Mouse (Mus musculus) erythroblast, embryonic 14.5 days (primary cell): ENCODE measurements around the gene Hfe2. TPM values are rescaled to one million over a fixed set of nuclear protein-coding genes. Genes with fewer than 3 reads are reported as not detected.

Experiments
- H3K27me3 ChIP-seq: 2 replicates; pipeline ENCODE4 v1.6.1; 2012; ENCODE audit warnings: inconsistent platforms; ENCODE audit not compliant: control insufficient read depth
- H3K36me3 ChIP-seq: 2 replicates; pipeline ENCODE4 v1.6.1; 2012; ENCODE audit warnings: mild to moderate bottlenecking, inconsistent platforms; ENCODE audit not compliant: control insufficient read depth
- H3K4me1 ChIP-seq: 2 replicates; pipeline ENCODE4 v1.6.1; 2012; ENCODE audit warnings: inconsistent platforms; ENCODE audit not compliant: control insufficient read depth
- H3K4me3 ChIP-seq: replicated peaks from 2 replicates; pipeline ENCODE3; 2012; ENCODE audit warnings: moderate library complexity, mild to moderate bottlenecking, inconsistent platforms
- H3K9me3 ChIP-seq: 2 replicates; pipeline ENCODE4 v1.6.1; 2012; ENCODE audit warnings: low read length, inconsistent platforms, mixed read lengths; ENCODE audit not compliant: control insufficient read depth
- GATA1 ChIP-seq: IDR thresholded peaks from 2 replicates; pipeline ENCODE4 v1.6.1; 2012; ENCODE audit warnings: low read length, inconsistent platforms, mixed read lengths
- TAL1 ChIP-seq: IDR thresholded peaks from 3 replicates; pipeline ENCODE4 v1.6.1; 2012; ENCODE audit warnings: low read length, inconsistent platforms, mixed read lengths
- polyA plus RNA-seq: library from polyadenylated mRNA; stranded (reverse); fragments of >175 nt; gene quantifications from 2 replicates; pipeline ENCODE4 v1.2.3, GENCODE M21; 2012

Gene Hfe2
- polyA plus RNA-seq, 1 experiment, result not detected

DNA sequence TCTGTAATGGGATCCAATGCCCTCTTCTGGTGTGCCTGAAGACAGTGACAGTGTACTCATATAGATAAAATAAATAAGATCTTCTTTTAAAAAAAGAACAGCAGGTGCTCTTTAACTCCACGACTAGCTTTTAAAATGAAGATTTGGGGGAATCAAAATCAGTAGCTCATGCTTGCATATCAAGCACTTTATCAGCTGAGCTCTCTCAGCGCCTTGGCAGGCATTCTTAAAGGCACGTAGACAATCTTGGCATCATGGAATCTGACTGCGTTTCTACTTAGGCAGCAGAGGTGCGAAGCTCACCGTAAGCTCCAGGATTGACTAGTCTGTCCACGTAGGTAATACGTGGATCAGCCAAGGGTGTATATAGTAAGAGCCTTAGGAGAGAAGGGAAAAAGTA is 17.6 kb downstream of the Hfe2 start:
- peaks cover 4% of the 10 kb centered on the region for H3K4me1 ChIP-seq
- TF ChIP-seq TAL1 (no peak), GATA1 (no peak)
- H3K9me3 ChIP-seq, result no peaks in the 10 kb centered on the region
- H3K36me3 ChIP-seq, result no peaks in the 10 kb centered on the region
- H3K27me3 ChIP-seq, result peaks cover 6% of the 10 kb centered on the region
- H3K4me3 ChIP-seq, result no peak overlapping the region

DNA sequence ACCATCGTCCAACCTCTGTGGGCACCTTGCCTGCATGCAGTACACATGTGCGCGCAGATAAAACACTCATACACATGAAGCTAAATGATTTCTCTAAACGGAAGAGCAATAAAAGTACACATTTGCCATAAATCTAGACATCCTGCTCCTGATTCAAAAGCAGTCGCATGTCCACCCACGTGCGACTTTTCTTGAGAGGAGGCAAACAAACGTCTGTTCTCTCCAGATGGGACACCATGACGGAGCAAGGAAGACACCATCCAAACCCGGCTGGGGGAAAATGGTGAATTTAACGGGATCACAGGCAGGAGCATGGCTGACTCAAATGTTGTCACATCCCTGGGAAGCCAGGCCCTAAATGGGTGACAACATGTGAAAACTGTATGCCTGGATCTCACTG is 18.4 kb downstream of the Hfe2 start:
- H3K36me3 ChIP-seq, result no peaks in the 10 kb centered on the region
- no peak overlapping the region for H3K4me3 ChIP-seq
- H3K4me1 ChIP-seq, result peaks cover 6% of the 10 kb centered on the region
- peaks cover 6% of the 10 kb centered on the region for H3K27me3 ChIP-seq
- no peak for TF ChIP-seq TAL1
- TF ChIP-seq GATA1, result no peak
- no peaks in the 10 kb centered on the region for H3K9me3 ChIP-seq

DNA sequence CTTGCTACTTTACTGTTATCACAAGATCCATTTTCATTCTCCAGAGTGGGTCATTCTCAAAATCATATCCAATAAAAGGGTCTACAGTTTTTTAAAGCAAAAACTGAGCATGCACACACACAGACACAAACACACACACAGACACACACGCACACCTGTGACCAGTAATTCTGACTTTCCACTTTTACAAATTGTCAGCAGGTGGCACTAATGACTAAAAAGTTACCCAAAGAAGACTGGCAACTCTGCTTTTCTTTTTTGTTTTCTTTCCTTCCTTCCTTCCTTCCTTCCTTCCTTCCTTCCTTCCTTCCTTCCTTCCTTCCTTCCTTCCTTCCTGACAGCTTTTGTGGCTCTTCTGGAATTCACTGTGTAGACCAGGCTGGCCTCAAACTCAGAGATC is 20.6 kb downstream of the Hfe2 start:
- TF ChIP-seq GATA1 (no peak), TAL1 (no peak)
- H3K36me3 ChIP-seq, result no peaks in the 10 kb centered on the region
- peaks cover 6% of the 10 kb centered on the region for H3K4me1 ChIP-seq
- no peaks in the 10 kb centered on the region for H3K9me3 ChIP-seq
- no peak overlapping the region for H3K4me3 ChIP-seq
- peaks cover 6% of the 10 kb centered on the region for H3K27me3 ChIP-seq

DNA sequence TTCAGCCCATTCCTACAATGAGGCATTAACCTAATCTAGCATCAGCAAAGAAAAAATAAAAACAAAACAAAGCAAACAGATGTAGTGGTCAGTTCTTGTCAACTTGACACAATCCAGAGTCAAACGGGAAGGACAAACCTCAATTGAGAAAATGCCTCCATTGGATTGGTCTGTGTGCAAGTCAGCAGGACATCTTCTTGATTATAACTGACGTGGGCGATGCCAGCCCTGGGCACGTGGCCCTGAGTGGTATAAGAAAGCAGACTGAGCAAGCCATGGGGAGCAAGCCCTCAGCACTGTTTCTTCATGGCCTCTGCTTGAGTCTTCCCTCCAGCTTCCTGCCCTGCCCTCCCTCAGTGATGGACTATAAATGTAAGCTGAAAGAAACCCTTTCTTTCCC is 21.9 kb downstream of the Hfe2 start:
- TF ChIP-seq GATA1, result no peak
- TF ChIP-seq TAL1, result no peak
- Histone ChIP-seq H3K36me3 (no peaks in the 10 kb centered on the region), H3K27me3 (peaks cover 4% of the 10 kb centered on the region), H3K4me1 (peaks cover 6% of the 10 kb centered on the region), H3K4me3 (no peak overlapping the region), H3K9me3 (no peaks in the 10 kb centered on the region)

DNA sequence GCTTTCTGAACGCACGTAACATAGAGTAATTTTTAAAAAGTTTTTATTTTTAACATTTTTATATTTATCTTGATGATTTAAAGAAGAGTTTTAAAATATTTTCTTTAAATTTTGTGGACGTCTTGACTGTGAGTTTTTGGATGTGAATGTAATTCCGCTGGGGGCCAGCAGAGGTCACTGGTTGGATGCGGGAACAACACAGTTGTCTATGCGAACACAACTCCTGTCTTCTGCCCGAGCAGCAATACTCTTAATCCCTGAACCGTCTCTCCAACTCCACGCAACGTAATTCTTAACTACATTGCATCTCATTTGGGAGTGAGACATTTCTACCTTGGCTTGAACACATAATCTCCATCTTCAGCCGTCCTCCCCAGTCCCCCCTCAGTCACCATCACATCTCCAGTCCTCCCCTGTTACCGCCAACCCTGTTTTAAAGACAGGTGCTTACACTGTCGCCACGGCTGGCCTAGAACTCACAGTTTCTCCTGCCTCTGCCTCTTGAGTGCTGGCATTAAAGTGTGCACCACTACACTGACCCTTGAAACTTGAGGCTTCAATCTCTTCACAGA is 22.5 kb downstream of the Hfe2 start:
- Histone ChIP-seq H3K4me3 (no peak overlapping the region), H3K4me1 (peaks cover 6% of the 10 kb centered on the region)

DNA sequence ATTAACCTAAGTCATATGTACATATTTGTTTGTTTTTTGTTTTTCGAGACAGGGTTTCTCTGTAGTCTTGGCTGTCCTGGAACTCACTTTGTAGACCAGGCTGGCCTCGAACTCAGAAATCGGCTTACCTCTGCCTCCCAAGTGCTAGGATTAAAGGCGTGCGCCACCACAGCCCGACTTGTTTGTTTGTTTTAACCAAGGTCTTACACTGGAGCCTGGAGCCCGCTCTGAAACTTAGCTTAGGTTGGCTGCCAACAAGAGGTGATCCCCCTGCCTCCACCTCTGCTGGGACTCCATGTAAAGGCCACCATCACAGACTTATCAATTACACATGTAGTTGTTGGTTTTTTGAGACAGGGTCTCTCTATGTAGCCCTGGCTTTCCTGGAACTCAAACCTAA is 23.9 kb downstream of the Hfe2 start:
- Histone ChIP-seq H3K27me3 (peaks cover 2% of the 10 kb centered on the region; the same call in 1 of the 2 replicates), H3K4me3 (no peak overlapping the region), H3K9me3 (no peaks in the 10 kb centered on the region), H3K36me3 (no peaks in the 10 kb centered on the region), H3K4me1 (peaks cover 7% of the 10 kb centered on the region)
- TF ChIP-seq TAL1 (no peak), GATA1 (no peak)

More for the DNA sequence above, 22.5 kb downstream of the Hfe2 start:
- no peaks in the 10 kb centered on the region for H3K9me3 ChIP-seq
- TF ChIP-seq GATA1, result no peak
- no peak for TF ChIP-seq TAL1
- peaks cover 5% of the 10 kb centered on the region for H3K27me3 ChIP-seq
- H3K36me3 ChIP-seq, result no peaks in the 10 kb centered on the region

DNA sequence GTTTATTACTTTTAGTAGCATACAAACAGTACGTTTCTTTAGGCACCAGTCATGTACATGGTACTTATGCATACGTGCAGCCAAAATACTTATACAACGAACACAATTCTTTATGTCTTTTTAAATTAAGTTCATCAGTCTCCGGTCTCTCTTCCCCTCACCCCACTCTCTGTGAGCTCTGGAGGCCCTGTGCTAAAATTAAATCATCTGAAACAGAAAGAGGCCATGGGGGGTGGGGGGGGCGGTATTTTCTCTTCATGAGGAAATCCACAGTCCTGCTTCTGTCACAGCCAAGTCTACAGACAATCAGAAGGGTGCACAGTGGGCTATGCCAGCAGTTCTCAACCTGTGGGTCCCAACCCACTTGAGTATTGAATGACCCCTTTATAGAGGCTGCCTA is 24.4 kb downstream of the Hfe2 start:
- Histone ChIP-seq H3K9me3 (no peaks in the 10 kb centered on the region), H3K4me3 (no peak overlapping the region), H3K36me3 (no peaks in the 10 kb centered on the region), H3K27me3 (peaks cover 2% of the 10 kb centered on the region; the same call in 1 of the 2 replicates), H3K4me1 (peaks cover 8% of the 10 kb centered on the region)
- no peak for TF ChIP-seq GATA1
- no peak for TF ChIP-seq TAL1

DNA sequence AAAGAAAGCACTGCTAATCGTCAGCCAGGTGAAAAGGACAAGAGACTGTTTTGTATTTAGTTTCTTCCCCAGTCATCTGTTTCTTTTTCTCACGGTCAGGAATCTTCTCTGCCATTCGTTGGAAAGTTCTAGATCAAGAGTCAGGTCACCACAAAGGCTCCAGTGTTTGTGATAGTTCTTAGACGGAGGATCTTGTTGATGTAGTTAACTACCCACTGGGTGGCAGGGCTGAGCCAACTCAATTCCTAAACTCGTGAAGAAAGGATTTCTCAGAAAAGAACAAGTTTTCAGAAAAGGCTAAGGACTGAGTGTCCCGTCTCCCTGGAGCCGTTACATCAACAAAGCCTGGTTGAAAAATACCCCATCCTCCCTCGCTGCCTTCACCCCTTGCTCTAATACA is 26.2 kb downstream of the Hfe2 start:
- no peaks in the 10 kb centered on the region for H3K9me3 ChIP-seq
- TF ChIP-seq GATA1 (no peak), TAL1 (no peak)
- H3K4me3 ChIP-seq, result no peak overlapping the region
- H3K4me1 ChIP-seq, result peaks cover 10% of the 10 kb centered on the region
- H3K27me3 ChIP-seq, result peaks cover 2% of the 10 kb centered on the region; the same call in 1 of the 2 replicates
- no peaks in the 10 kb centered on the region for H3K36me3 ChIP-seq

DNA sequence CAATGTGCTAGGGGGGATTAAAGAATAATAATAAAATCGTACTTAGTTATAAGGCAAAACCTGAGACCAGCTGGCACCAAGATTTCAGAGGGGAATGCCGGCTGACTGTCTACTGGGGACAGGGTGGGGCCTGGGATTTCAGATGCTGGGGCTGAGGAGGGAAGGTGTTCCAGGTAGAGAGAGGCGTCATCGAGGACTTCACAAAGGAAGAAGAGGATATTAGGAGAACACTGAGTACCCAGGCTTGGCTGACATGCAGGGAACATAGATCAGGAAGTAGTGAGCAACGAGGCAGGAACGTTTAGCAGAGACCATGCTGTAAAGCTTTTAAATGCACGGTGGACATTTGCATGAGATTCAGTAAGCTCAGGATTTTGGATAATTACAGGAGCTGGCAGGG is 26.9 kb downstream of the Hfe2 start:
- TF ChIP-seq TAL1 (no peak), GATA1 (no peak)
- peaks cover 2% of the 10 kb centered on the region; the same call in 1 of the 2 replicates for H3K27me3 ChIP-seq
- H3K36me3 ChIP-seq, result no peaks in the 10 kb centered on the region
- H3K4me3 ChIP-seq, result no peak overlapping the region
- peaks cover 16% of the 10 kb centered on the region for H3K4me1 ChIP-seq
- no peaks in the 10 kb centered on the region for H3K9me3 ChIP-seq

DNA sequence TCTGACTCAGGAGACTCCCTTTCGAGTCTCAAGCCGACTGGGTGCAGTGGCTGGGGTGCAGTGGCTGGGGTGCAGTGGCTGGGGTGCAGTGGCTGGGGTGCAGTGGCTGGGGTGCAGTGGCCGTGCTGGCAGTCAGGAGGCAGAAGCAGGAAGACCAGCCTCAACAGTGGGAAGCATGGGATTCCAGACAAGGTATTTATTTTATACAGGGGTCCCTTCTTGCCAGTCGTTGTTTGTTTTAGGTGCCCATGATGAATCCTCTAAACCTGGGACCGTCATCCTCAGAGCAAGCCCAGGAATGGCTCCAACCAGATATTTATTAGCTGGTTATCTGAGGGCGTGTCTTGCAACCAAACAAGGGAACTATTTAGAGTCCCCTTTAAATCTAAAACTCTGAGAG is 28.6 kb downstream of the Hfe2 start:
- H3K27me3 ChIP-seq, result peaks cover 2% of the 10 kb centered on the region; the same call in 1 of the 2 replicates
- H3K9me3 ChIP-seq, result no peaks in the 10 kb centered on the region
- peaks cover 14% of the 10 kb centered on the region for H3K4me1 ChIP-seq
- TF ChIP-seq TAL1 (no peak), GATA1 (no peak)
- no peak overlapping the region for H3K4me3 ChIP-seq
- peaks cover 2% of the 10 kb centered on the region for H3K36me3 ChIP-seq
